Mouse (Mus musculus) hindbrain, embryonic 15.5 days (tissue): ENCODE results near the gene Flt1. TPM values are rescaled to one million over a fixed set of nuclear protein-coding genes. Genes with fewer than 3 reads are reported as not detected.

Experiments
- ATAC-seq: fragments of 200-750 bp; cut with Nextera tagmentation; 2 replicates; pipeline ENCODE4 v1.8.0; 2017; ENCODE audit warnings: low read depth, moderate number of reproducible peaks, moderate TSS enrichment; ENCODE audit not compliant: low FRiP score
- H3K27ac ChIP-seq: fragments of 300-500 bp; sonication (generic); replicated peaks from 2 replicates; pipeline ENCODE4 v1.5.1; 2015; ENCODE audit warnings: mild to moderate bottlenecking, inconsistent platforms
- H3K27me3 ChIP-seq: fragments of 300-500 bp; sonication (generic); 2 replicates; pipeline ENCODE4 v1.6.1; 2015; ENCODE audit warnings: control low read depth, inconsistent platforms
- H3K36me3 ChIP-seq: fragments of 300-500 bp; sonication (generic); 2 replicates; pipeline ENCODE4 v1.6.1; 2015; ENCODE audit warnings: control low read depth, inconsistent platforms
- H3K4me1 ChIP-seq: fragments of 300-500 bp; sonication (generic); replicated peaks from 2 replicates; pipeline ENCODE4 v1.6.1; 2015; ENCODE audit warnings: control low read depth, inconsistent platforms
- H3K4me2 ChIP-seq: fragments of 300-500 bp; sonication (generic); 2 replicates; pipeline ENCODE4 v1.6.1; 2015; ENCODE audit warnings: moderate library complexity, mild to moderate bottlenecking, inconsistent platforms
- H3K4me3 ChIP-seq: fragments of 300-500 bp; sonication (generic); 2 replicates; pipeline ENCODE4 v1.5.1; 2015; ENCODE audit warnings: mild to moderate bottlenecking, inconsistent platforms
- H3K9ac ChIP-seq: fragments of 300-500 bp; sonication (generic); 2 replicates; pipeline ENCODE4 v1.6.1; 2015; ENCODE audit warnings: inconsistent platforms
- H3K9me3 ChIP-seq: fragments of 300-500 bp; sonication (generic); 2 replicates; pipeline ENCODE4 v1.6.1; 2016; ENCODE audit warnings: control low read depth, inconsistent platforms
- WGBS: fragments of 180-500 bp; shearing (Covaris S2); methylation state at CpG from one replicate; pipeline ENCODE4 v1.1.7; 2015; 5-methylcytosine and 5-hydroxymethylcytosine counted together
- polyA plus RNA-seq: library from polyadenylated mRNA; unstranded; fragments of >200 nt; fragmentation: Nextera tagmentation; extraction: Ambion mirVana; gene quantifications from 2 replicates; pipeline ENCODE4 v1.2.1, GENCODE M21; 2015

Gene Flt1
- polyA plus RNA-seq, result 15.8 and 16.0 TPM in 2 replicates

DNA sequence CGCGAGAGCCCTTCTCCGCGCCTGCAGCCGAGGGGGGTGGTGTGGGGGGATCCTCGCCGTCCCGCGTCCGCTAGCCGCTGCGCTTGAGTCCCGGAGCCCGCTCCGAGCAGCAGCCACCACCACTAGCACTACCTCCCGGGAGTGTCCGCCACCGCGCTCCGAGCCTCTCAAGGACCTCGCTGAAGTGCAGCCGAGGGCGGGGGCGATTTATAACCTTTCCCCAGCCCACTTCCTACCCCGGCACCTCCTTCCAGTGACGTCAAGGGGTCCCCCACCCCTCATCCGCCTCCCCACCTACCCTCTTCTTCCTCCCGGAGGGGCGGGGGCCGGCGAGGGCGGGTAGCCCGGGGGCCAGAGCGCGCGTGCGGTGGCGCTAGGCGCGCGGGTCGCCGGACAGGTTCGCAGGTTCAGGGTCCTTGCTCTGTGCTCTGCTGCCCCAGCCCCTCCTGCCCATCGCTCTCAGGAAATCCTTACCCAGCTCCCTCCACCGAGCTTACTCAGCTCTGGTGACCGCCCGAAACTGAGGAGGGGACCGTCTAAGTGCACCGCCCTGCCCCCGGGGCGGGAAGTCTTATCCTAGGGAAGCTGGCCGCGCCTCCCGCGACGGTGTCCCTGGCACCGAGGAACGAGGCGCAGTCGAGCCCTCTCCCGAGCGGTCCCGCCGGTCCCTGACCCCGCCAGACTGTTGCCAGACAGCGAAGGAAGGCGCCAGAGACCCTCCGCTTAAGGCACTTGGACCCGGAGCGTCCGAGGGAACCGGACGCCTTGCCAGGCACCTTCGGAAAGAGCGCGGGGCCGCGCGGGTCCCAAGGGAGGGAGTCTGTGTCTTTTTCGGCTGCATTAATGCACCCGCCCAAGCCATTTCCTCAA, at the start of gene Flt1:
Flt1 (minus strand) TSS at position 181 of the 870 bp plus-strand sequence.
- peak; percentile 61; the same call in 1 of the 2 replicates for ATAC-seq
- under 1% methylated on average over 70 of the region's 82 CpGs for WGBS

DNA sequence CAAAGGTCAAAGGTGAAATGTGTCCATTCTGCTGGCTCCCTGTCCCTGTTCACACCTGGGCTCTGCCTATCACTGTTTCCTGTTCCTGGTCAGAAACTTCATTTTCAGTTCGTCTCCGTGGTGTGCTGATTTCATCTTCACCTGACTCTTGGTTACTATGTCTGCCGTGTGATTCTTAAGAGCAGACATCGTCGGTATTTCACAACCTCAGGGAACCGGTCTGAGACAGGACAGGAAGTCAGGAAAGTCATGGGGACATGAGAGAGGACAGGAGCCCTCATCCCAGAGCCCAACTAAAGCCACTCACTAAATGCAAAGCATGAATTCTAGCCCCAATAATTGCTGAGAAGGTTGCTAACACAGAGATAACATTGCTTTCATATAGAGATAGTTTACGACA, 49.4 kb upstream of the Flt1 start:
- no peak overlapping the region for H3K27ac ChIP-seq
- H3K4me3 ChIP-seq, result no peak overlapping the region
- H3K4me2 ChIP-seq, result no peak overlapping the region
- no peak for ATAC-seq
- 88% methylated on average over 7 of the region's 7 CpGs for WGBS
- H3K9ac ChIP-seq, result no peak overlapping the region
- no peaks in the 10 kb centered on the region for H3K27me3 ChIP-seq
- H3K4me1 ChIP-seq, result no peaks in the 10 kb centered on the region
- H3K36me3 ChIP-seq, result no peaks in the 10 kb centered on the region
- no peaks in the 10 kb centered on the region for H3K9me3 ChIP-seq

More for the DNA sequence above, at the start of gene Flt1:
- no peak within 1 kb of the TSS for H3K27ac ChIP-seq
- H3K9ac ChIP-seq, result peak within 1 kb of the TSS; percentile 17
- peaks cover 72% of the 10 kb centered on the region for H3K27me3 ChIP-seq
- H3K4me1 ChIP-seq, result peaks cover 18% of the 10 kb centered on the region
- peak within 1 kb of the TSS; percentile 62 for H3K4me2 ChIP-seq
- H3K9me3 ChIP-seq, result no peaks in the 10 kb centered on the region
- peak within 1 kb of the TSS; percentile 39 for H3K4me3 ChIP-seq
- no peaks in the 10 kb centered on the region for H3K36me3 ChIP-seq

DNA sequence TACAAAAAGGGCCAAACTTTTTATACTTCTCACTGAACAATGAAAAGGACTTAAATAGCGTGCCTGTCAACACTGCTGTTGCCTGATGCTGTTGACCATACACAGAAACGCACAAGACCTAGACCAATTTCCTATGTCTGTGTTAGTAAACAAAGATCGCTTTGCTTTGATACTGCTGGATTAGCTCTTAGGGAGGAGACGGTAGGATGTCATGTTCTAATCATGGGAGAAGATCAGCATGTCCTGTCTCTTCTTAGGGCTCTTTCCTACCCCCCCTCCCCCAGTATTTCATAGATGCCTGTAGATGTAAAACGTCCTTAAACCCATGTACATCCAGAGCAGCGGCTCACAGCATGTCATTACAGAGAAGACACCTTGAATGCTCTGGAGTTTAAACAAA, 44.1 kb upstream of the Flt1 start:
- WGBS, result 81% methylated on average over 6 of the region's 6 CpGs
- H3K9me3 ChIP-seq, result no peaks in the 10 kb centered on the region
- H3K36me3 ChIP-seq, result no peaks in the 10 kb centered on the region
- H3K27me3 ChIP-seq, result no peaks in the 10 kb centered on the region
- H3K4me3 ChIP-seq, result no peak overlapping the region
- H3K27ac ChIP-seq, result no peak overlapping the region
- H3K4me2 ChIP-seq, result no peak overlapping the region
- H3K9ac ChIP-seq, result no peak overlapping the region
- ATAC-seq, result no peak
- H3K4me1 ChIP-seq, result no peaks in the 10 kb centered on the region

DNA sequence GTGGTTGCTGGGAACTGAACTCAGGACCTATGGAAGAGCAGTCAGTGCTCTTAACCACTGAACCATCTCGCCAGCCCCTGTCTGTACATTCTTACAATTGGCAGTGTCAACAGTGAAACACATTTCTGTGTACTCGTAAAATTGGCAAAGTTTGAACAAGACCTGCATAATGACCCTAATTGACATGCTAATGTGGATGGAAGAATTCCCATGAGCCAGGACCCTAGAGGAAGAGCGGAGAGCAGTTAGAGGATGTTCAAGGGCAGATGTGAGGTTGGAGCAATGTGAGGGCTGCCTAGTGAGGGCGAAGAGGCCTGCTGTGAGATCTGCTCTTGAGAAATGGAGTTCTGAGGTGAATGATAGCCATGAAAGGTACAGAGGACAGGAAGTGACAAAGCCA, 38.2 kb upstream of the Flt1 start:
- WGBS, result 78% methylated on average over 4 of the region's 4 CpGs
- no peak overlapping the region for H3K27ac ChIP-seq
- ATAC-seq, result no peak
- H3K36me3 ChIP-seq, result no peaks in the 10 kb centered on the region
- no peaks in the 10 kb centered on the region for H3K27me3 ChIP-seq
- H3K9ac ChIP-seq, result no peak overlapping the region
- no peak overlapping the region for H3K4me2 ChIP-seq
- H3K4me1 ChIP-seq, result no peaks in the 10 kb centered on the region
- H3K9me3 ChIP-seq, result no peaks in the 10 kb centered on the region
- H3K4me3 ChIP-seq, result no peak overlapping the region

DNA sequence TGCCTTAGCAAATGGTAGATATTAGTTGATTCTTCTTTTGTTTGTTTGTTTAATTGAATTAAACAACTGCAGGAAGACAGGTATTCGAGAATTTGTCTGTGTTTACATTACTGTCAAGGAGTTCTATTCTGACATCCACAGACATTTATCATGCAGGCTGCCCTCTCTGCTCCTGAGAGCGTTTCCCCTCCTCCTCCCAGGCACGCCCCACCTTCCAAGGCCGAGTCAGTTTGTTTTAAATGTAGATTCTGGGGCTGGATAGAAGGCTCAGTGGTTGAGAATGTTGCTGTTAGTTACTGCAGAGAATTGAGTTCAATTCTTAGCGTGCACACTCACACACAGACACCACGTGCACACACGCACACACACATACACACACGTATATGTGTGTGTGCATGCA, 36.2 kb upstream of the Flt1 start:
- WGBS, result 31% methylated on average over 8 of the region's 8 CpGs
- Histone ChIP-seq H3K27ac (no peak overlapping the region), H3K27me3 (no peaks in the 10 kb centered on the region), H3K9ac (no peak overlapping the region), H3K4me1 (no peaks in the 10 kb centered on the region), H3K36me3 (no peaks in the 10 kb centered on the region), H3K4me2 (no peak overlapping the region), H3K4me3 (no peak overlapping the region), H3K9me3 (no peaks in the 10 kb centered on the region)
- no peak for ATAC-seq

DNA sequence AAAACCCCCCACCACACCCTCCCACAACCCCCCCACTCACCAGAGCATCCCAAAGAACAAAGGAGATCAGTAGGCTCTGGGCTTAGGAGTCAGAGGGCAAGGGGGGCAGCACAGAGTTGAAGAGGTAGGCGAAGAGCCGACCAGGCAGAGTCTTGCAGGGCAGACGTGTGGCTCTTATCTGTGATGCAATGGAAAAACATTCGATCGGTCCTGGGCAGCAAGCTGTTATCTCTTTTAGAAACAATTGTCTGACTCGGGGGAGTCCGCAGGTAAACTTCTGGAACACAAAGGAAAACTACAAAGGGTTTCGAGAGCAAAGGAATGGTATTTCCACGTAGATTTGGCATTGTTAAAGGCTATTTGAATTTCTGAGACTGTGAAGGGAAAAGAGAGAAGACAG, 35.5 kb upstream of the Flt1 start:
- ATAC-seq, result no peak
- Histone ChIP-seq H3K9ac (no peak overlapping the region), H3K27ac (no peak overlapping the region), H3K36me3 (no peaks in the 10 kb centered on the region), H3K4me2 (no peak overlapping the region), H3K9me3 (no peaks in the 10 kb centered on the region), H3K4me3 (no peak overlapping the region), H3K27me3 (no peaks in the 10 kb centered on the region), H3K4me1 (no peaks in the 10 kb centered on the region)
- WGBS, result 7% methylated on average over 9 of the region's 9 CpGs

DNA sequence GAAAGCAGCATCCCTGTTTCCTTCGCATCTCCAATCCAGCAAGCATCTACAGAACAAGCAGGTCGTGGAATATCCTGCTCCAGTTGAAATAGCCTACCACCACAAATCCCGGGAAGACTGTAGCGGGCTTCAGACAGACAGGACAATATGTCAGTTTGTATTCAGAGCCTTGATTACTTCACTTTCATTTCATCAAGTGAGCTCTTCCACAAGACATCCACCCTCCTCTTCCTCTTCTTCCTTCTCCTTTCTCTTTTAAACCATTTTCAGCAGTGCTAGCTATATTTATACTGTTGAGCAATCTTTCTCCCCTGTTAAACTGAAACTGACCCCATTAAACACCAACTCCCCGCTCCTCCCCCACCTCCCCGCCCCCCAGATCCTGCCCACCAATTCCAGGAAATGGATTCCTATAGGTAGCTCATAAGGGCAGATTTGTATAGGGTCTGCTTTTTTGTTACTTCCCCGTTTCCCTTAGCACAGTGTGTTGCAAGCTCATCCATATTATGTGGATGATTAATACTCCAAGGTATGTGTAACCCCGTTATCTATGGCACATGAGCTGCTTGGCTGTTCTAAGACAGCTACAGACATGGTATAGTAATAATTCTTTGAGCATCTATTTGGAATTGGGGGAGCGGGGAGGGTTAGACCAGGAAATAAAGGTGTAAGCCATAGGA, 33.0 kb upstream of the Flt1 start:
- no peaks in the 10 kb centered on the region for H3K4me1 ChIP-seq
- H3K36me3 ChIP-seq, result no peaks in the 10 kb centered on the region
- 0 out of 2 replicates have a peak overlapping the region, but pooled peaks have one; percentile 3 for H3K4me3 ChIP-seq
- WGBS, result 74% methylated on average over 9 of the region's 9 CpGs
- H3K27ac ChIP-seq, result no peak overlapping the region
- no peak for ATAC-seq
- H3K9ac ChIP-seq, result no peak overlapping the region
- H3K27me3 ChIP-seq, result peaks cover 7% of the 10 kb centered on the region; the same call in 1 of the 2 replicates
- peak overlapping the region; percentile 31 for H3K4me2 ChIP-seq
- no peaks in the 10 kb centered on the region for H3K9me3 ChIP-seq

DNA sequence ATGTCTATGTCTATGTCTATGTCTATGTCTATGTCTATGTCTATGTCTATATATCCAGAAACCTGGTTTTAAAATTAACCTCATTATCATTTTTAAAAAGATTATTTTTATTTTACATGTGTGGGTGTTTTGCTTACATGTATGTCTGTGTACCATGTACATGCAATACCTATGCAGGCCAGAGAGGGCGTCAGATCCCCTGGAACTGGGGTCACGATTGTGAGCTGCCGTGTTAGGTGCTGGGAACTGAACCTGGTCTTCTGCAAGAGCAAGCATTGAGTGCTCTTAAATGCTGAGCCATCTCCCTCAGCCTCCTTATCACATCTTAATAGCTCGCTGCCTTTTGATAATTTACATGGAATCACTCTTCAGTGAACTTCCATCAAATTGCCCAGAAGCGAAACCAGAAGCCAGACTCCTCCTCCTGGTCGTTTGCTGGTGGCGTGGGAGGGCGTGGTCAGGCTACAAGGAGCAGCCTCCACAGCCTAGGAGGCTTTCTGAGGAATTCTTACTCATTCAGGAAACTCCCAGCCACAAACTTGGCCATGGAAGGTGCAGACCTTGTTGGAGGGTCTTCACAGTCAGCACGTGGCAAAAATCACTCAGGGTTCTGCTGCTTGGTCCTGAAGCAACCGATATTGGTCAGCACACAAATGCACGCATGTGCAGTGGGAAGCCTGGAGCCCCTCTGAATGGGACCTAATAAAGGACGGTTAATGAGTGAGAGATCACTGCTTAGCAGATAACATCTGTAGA, 32.2 kb upstream of the Flt1 start:
- Histone ChIP-seq H3K27me3 (peaks cover 12% of the 10 kb centered on the region; the same call in 1 of the 2 replicates), H3K4me3 (0 out of 2 replicates have a peak overlapping the region, but pooled peaks have one; percentile 3), H3K9ac (no peak overlapping the region), H3K9me3 (no peaks in the 10 kb centered on the region), H3K36me3 (no peaks in the 10 kb centered on the region), H3K4me1 (peaks cover 4% of the 10 kb centered on the region), H3K27ac (no peak overlapping the region), H3K4me2 (peak overlapping the region; percentile 31)
- 63% methylated on average over 12 of the region's 12 CpGs for WGBS
- no peak for ATAC-seq

DNA sequence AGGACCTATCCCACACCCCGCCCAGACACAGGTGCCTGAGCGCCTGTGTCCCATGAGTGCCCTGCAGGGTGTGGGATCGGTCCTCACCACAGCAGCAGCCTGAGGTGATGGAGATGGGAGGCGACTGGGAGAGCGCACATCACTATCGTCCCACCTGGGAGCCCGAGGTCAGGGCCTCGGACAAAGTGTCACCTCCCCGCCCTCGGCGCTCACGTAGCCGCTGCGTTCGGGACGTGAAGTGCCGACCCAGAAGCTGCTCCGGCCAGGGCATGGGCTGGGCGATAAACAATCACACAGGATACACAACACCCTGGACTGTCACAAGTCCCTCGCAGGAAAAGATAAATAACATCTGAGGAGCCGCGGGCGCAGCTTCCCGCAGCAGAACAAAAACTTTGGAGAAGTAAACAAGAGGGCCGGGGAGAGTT, 27.1 kb upstream of the Flt1 start:
- Histone ChIP-seq H3K4me1 (peaks cover 25% of the 10 kb centered on the region), H3K4me2 (peak overlapping the region; percentile 39), H3K27ac (no peak overlapping the region), H3K36me3 (no peaks in the 10 kb centered on the region), H3K9ac (no peak overlapping the region), H3K9me3 (no peaks in the 10 kb centered on the region), H3K27me3 (peaks cover 50% of the 10 kb centered on the region), H3K4me3 (peak overlapping the region; percentile 12; the same call in 1 of the 2 replicates)
- ATAC-seq, result no peak
- WGBS, result 2% methylated on average over 25 of the region's 25 CpGs

DNA sequence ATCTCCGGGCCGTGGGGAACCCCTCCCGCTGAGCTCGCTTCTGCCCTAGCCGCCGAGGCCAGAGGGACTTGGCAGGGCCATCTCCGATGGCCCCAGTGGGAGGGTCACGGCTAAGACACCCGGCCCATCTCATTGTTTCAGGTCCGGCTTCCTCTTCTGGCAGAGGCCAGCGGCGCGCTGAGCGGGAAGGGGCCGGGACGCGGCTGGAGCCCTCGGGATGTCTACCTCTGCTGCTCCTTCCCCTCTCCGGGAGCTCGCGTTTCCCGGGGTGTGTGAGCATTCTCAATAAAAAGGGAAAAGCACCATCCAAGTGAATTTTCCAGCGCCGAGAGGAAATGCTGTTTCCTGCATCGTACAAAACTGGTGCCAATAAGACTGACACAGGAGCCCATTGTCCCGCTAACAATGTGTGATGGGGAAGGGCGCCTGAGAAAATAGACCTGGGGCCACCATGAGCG, 25.9 kb upstream of the Flt1 start:
- ATAC-seq, result peak; percentile 30; the same call in 1 of the 2 replicates
- Histone ChIP-seq H3K4me3 (peak overlapping the region; percentile 35), H3K9me3 (no peaks in the 10 kb centered on the region), H3K27ac (no peak overlapping the region), H3K4me1 (peaks cover 27% of the 10 kb centered on the region), H3K36me3 (no peaks in the 10 kb centered on the region), H3K9ac (peak overlapping the region; percentile 22; the same call in 1 of the 2 replicates), H3K27me3 (peaks cover 52% of the 10 kb centered on the region), H3K4me2 (peak overlapping the region; percentile 68)
- WGBS, result under 1% methylated on average over 26 of the region's 28 CpGs

DNA sequence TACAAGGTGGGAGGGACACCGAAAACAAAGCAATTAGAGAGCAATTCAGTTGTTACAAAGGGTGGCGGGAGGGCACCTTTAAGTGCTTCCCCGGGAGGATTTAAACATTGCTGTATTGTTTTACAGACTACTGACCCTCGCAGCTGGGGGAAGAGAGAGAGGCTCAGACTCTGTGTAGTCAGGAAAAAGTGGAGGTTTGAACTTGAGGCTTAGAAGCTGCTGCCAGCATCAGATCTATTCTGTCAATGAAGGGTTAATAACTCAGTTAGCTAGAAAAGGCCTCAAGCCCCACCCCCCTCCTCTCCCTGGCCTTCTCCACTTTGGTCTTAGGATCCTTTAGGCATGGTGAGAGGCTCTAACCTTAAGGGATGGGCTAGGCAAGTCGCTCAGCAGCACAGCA, 24.2 kb upstream of the Flt1 start:
- Histone ChIP-seq H3K36me3 (no peaks in the 10 kb centered on the region), H3K4me3 (no peak overlapping the region), H3K9me3 (no peaks in the 10 kb centered on the region), H3K9ac (no peak overlapping the region), H3K27ac (no peak overlapping the region), H3K4me2 (no peak overlapping the region), H3K4me1 (peaks cover 27% of the 10 kb centered on the region), H3K27me3 (peaks cover 52% of the 10 kb centered on the region)
- no peak for ATAC-seq
- WGBS, result 14% methylated on average over 5 of the region's 5 CpGs
